Mouse (Mus musculus): ENCODE measurements at regions not wholly inside any gene's neighbourhood (a gene's known extent, or its start where the extent isn't known, plus 50 kb on each side); places are given as distances from the start of the nearest gene placed in this dataset.

DNA sequence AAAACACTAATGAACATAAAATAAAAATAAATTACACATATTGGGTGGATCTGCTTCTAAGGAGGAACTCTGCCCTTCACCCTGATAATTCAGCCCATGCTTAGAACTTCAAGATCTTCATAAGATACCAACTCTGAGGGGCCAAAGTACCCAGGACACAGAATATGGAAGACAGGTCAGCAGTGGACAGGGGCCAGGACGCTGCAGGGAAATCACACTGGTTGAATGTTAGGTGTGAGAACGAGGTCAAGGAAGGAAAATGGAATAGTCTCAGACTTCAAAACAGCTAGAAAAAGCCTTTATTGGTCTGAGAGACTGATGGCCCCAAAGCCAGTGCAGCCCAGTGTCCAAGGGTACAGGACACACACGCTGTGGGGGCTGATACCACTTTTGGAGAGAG, 50.5 kb upstream of the Hs6st1 start:
- no peak for TF ChIP-seq GATA1 (IDR thresholded peaks at IDR 0.05; ENCODE audit: low read length)
- no peak for TF ChIP-seq TAL1 (IDR thresholded peaks at IDR 0.05; ENCODE audit: low read length)

All from erythroblast, embryonic 14.5 days (primary cell).